Mouse (Mus musculus): ENCODE results near the gene Eipr1. TPM values are rescaled to one million over a fixed set of nuclear protein-coding genes. Genes with fewer than 3 reads are reported as not detected.

The Eipr1 gene
- polyA plus RNA-seq (2012; rRNA removed): 33.0 and 38.6 TPM in 2 replicates

GRCm38 (mm10) chr12:28751508-28752263 lies at the start of gene Eipr1:
Gene Eipr1, plus strand, starts transcription at chr12:28751803.

GRCm38 (mm10) chr12:28750021-28750633 lies 1.5 kb upstream of the Eipr1 start, which contains the start of gene Trappc12:
Gene Trappc12, minus strand, starts transcription at chr12:28750472.

Other genes starting within 250 kb of the Eipr1 start
- gene Dcdc2c, start 199.4 kb upstream of the Eipr1 start, polyA plus RNA-seq (2012; rRNA removed): not detected in 2 replicates
- gene Allc, start 169.3 kb upstream of the Eipr1 start, polyA plus RNA-seq (2012; rRNA removed): not detected in 2 replicates
- 0.13 and 0.29 TPM in 2 replicates for gene Colec11, start 128.4 kb upstream of the Eipr1 start, polyA plus RNA-seq (2012; rRNA removed)
- gene Rps7, start 115.8 kb upstream of the Eipr1 start, polyA plus RNA-seq (2012; rRNA removed): 189 and 308 TPM in 2 replicates
- gene Rnaseh1, start 102.2 kb upstream of the Eipr1 start, polyA plus RNA-seq (2012; rRNA removed): 8.4 and 9.7 TPM in 2 replicates
- 7.2 and 7.7 TPM in 2 replicates for gene Adi1, start 76.6 kb upstream of the Eipr1 start, polyA plus RNA-seq (2012; rRNA removed)
- gene Trappc12, start 1.3 kb upstream of the Eipr1 start, polyA plus RNA-seq (2012; rRNA removed): 16.5 and 20.5 TPM in 2 replicates